Mouse (Mus musculus) left cerebral cortex, adult 2 months (tissue): Measurements from ENCODE around the gene Rbm5. TPM values are rescaled to one million over a fixed set of nuclear protein-coding genes. Genes with fewer than 3 reads are reported as not detected.

Experiments used
- DNase-seq, 2 experiments: peaks; one replicate each; pipeline ENCODE4 v3.0.0; 2021 to 2022; ENCODE audit warnings: low spot score in 2 of 2, mixed read lengths in 1 of 2; ENCODE audit errors: extremely low spot score in 1 of 2
- H3K27ac ChIP-seq: fragments of 200-600 bp; 2 replicates; pipeline ENCODE4 v1.8.1; 2022
- H3K4me3 ChIP-seq: fragments of 200-600 bp; 2 replicates; pipeline ENCODE4 v1.8.1; 2022
- CTCF ChIP-seq: fragments of 200-600 bp; IDR thresholded peaks from 2 replicates; pipeline ENCODE4 v1.8.1; 2022; ENCODE audit warnings: antibody characterized with exemption, mild to moderate bottlenecking, moderate library complexity
- intact Hi-C: fragments of 180-260 bp; cut with DNase I; formaldehyde crosslinking; loops from one replicate; pipeline ENCODE4 v1.15.1; 2025
- total RNA-seq, 2 experiments: library from RNA; stranded (reverse); gene quantifications; 2 replicates each; pipeline ENCODE4 v1.2.3; 2021

Gene Rbm5
- total RNA-seq, 2 experiments from 2014 or later, result 146 to 147 TPM

GRCm38 (mm10) chr9:107709096-107709696 lies 61.6 kb downstream of the Rbm5 start:
- Histone ChIP-seq H3K4me3 (peak overlapping the region; percentile 64), H3K27ac (no peak overlapping the region)
- intact Hi-C loops, result loop anchor here (2.0 kb wide), 1 partner anchor 32 kb away; no protein-coding TSS in a partner anchor
- no peak for DNase-seq
- no peak for TF ChIP-seq CTCF

DNA sequence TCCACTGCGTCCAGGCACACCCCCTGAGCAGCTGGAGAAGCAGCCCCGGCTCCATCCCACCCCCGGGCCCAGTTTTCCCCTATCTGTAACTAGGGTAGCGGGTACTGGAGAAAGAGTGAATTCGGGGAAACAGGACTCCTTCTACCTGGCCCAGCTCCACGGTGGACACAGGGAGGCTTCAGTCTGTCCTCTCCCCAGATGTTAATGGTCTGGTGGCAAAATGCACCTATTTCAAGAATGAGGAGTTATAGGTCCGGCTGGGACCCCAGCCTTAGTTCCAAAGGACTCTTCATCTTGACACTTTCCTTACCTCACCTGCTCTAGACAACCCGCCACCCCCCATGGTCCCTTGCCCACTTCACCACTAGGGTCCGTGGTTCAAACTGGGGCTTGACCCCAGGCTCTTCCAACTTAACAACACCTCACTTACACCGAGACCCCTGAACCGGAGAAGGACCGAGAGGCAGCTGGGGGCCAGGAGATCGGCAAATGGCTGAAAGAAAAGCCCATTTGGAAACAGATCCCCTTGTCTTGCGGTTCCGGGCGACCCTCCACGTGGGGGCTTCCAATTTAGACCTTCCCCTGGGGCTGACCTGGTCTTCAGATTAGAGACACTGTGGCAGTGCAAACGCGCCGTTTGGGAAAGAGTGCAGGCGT lies 62.2 kb downstream of the Rbm5 start:
- peak overlapping the region; percentile 64 for H3K4me3 ChIP-seq
- TF ChIP-seq CTCF, result no peak
- H3K27ac ChIP-seq, result no peak overlapping the region
- intact Hi-C loops, result loop anchor here (2.0 kb wide), 1 partner anchor 32 kb away; no protein-coding TSS in a partner anchor
- no peak for DNase-seq

- DNase-seq, result peak in 1 of 2 experiments; percentile 26
- no peak overlapping the region for H3K27ac ChIP-seq
- TF ChIP-seq CTCF, result no peak
- peak overlapping the region; percentile 64 for H3K4me3 ChIP-seq
- intact Hi-C loops, result loop anchor here (2.0 kb wide), 1 partner anchor 31 kb away; no protein-coding TSS in a partner anchor
Measured at GRCm38 (mm10) chr9:107707701-107708438, 62.9 kb downstream of the Rbm5 start.

GRCm38 (mm10) chr9:107706781-107707211 lies 64.0 kb downstream of the Rbm5 start:
- DNase-seq, result no peak
- no peak for TF ChIP-seq CTCF
- H3K4me3 ChIP-seq, result peak overlapping the region; percentile 64; the same call in 1 of the 2 replicates
- intact Hi-C loops, result no loop called here
- H3K27ac ChIP-seq, result no peak overlapping the region

DNA sequence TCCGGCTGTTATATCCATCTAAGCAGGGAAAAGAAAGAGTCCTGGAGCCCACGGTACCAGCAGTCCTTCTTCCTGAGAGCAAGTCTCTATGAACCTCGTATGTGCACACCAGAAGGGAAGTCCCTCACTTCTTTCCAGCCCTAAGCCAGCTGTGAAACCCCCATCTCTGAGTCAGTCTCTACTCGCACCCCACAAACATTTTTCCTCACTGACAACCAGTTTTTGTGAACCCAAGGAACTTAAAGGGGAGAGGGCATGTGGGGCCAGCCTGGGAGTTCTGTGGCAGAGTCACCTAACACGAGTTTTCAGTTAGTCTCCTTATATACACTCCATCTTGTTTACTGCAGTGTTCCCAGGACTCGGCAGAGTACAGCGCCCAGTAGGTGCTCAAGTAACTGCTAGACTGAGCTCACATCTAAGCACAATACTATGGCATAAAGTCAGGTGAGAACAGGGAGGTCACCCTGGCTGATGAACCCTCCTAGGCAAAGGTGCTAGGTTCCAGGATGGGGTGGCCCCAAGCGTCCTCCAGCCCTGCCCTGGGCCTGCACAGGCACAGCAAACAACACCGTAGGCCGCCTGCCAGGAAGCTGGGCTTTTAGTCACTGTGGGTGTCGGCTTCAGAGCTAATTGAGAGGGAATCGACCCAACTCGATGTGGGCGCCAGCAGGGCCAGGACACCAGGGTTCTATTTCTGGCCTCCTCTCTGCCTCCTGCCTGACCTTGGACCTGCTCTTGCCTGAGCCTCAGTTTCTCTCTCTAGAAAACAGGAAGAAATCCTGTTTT lies 67.3 kb downstream of the Rbm5 start:
- Histone ChIP-seq H3K27ac (no peak overlapping the region), H3K4me3 (no peak overlapping the region)
- intact Hi-C loops, result no loop called here
- no peak for DNase-seq
- no peak for TF ChIP-seq CTCF

DNA sequence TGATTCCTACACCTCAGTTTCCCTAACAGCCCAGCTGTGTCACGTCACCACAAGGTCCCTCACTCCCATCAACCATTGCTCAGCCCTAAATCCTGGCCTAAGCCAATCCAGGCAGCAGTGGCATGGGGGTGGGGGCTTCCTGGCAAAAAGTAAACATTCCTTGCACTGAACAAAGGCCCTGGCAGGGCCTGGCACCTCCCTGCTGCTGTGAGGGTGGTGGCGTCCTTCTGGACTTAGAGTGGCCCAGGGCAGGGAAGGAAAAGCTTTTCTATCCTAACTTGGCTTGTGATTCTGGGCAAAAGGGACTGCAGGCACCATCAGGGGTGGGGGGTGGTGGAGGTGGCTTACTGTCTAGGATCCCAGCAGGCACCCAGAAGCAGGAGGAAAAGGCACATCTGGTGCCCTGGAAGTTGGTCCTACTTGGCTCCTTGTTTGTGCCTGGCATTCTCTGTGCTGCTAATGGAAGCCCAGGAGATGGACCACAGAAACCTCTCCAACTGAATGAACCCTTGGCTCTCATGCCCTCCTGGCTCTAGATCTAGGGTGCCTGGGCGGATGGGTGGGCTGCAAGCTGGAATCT lies 68.1 kb downstream of the Rbm5 start:
- Histone ChIP-seq H3K27ac (no peak overlapping the region), H3K4me3 (no peak overlapping the region)
- intact Hi-C loops, result no loop called here
- TF ChIP-seq CTCF, result no peak
- no peak for DNase-seq

DNA sequence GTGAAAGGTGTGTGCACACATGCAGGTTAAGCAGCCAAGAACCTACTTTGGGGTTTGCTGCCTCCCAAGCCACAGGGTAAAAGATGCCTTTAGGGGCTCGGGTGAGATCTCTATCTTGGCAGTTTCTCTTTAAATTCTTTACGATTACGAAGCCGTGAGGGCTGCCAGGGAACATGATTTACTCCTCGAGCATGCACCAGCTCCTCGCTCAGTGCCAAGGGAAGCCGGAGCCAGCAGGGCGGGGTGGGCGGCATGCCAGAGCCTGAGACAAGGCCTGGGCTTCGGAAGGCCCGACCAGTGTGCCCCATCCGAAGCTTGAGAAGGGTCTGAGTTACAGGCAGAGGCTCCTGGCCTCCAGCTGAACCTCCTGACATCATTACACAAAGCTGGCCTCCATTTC lies 69.2 kb downstream of the Rbm5 start:
- DNase-seq, result peak; percentile 58 to 78
- Histone ChIP-seq H3K4me3 (no peak overlapping the region), H3K27ac (peak overlapping the region; percentile 73)
- intact Hi-C loops, result no loop called here
- TF ChIP-seq CTCF, result no peak

DNA sequence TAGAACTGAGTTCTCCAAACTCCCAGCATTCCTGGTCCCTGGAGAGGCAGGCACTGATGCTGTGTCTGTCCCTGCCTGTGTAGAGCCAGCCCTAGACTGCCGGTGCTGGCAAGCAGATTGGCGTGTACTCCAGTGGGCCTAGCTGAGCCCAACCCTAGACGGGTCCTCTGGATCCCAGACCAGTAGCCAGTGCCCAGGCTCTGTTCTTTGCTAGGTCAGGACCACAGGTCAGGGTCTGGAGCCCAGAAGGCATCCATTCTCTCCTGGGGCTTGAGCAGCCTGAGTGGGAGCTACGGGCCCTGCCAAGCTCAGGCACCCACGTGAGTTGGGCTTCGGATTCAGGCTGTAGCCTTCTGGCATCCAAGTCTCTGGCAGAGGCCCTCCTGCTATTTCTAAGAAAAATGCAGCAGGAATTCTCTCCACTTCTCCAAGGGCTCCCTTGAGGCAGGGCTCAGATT lies 70.7 kb downstream of the Rbm5 start:
- intact Hi-C loops, result no loop called here

DNA sequence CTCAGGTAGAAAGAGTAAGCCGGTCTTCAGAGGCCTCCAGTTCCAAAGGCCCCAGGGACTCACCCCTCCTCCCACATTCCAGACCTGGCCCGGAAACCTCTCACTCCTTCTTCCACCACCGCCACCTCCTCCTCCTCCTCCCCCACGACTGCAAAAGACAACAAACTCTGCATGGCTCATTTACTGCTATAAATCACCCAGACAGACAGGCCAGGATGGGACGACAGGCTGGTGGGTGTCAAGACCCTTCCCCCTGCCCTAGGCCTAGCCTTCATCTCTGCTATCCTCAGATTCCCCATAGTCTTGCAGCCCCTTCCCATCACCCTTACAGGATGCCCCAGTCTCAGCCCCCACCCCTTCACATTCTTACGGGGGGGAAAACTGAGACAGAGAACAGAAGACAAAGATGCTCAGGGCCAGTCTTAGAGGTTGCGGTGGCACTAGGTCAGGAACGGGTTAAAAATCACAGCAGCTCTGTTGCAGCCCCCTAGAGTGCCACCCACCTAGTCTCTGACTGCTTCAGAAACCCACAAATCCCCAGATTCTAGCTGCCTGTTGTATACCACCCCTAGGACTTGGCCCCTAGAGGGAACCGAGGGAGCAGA lies 71.3 kb downstream of the Rbm5 start:
- TF ChIP-seq CTCF, result no peak
- intact Hi-C loops, result no loop called here
- H3K27ac ChIP-seq, result peak overlapping the region; percentile 73

More for the DNA sequence above, 70.7 kb downstream of the Rbm5 start:
- Histone ChIP-seq H3K4me3 (no peak overlapping the region), H3K27ac (peak overlapping the region; percentile 73)
- DNase-seq, result peak; percentile 50 to 60
- no peak for TF ChIP-seq CTCF

GRCm38 (mm10) chr9:107698611-107699190 lies 72.1 kb downstream of the Rbm5 start:
- H3K4me3 ChIP-seq, result no peak overlapping the region
- no peak; the same call in 1 of the 2 replicates for TF ChIP-seq CTCF
- intact Hi-C loops, result no loop called here
- no peak for DNase-seq
- no peak overlapping the region for H3K27ac ChIP-seq

More for the DNA sequence above, 71.3 kb downstream of the Rbm5 start:
- no peak for DNase-seq
- H3K4me3 ChIP-seq, result no peak overlapping the region
